Mouse (Mus musculus): Measurements from ENCODE around the gene Padi4. TPM values are rescaled to one million over a fixed set of nuclear protein-coding genes. Genes with fewer than 3 reads are reported as not detected.

Gene Padi4
- polyA plus RNA-seq, 1 experiment, result 1.4 TPM

DNA sequence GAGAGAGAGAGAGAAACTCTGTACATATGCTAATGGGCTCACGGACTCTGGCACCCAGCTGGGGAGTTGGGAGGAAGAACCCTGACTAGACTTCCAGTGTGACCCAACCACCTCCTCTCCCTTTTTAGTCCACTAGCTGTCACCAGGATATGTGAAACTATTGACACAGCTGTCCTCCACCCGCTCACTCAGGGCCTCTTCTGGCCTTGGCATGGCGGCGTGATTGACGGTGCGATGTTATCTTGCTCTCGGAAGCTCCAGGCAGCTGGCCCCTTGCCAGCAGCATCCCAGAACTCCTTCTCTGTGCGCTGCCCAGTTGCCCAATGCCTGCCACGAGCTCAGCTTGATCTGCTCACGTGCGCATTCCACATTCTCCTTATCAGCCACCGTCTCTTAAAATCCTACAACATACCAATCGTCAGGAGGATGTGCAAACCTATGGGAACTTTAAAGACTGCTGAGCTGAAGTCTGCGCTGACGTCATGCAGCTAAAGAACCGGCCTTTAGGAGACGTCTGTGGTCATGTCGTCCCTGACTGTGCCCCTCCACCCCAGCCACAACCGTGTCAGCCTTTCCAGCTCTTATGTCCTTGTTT lies 5.9 kb upstream of the Padi4 start:
- no peaks in the 10 kb centered on the region for H3K79me2 ChIP-seq (ENCODE audit: control insufficient read depth, insufficient read depth)
- no peaks in the 10 kb centered on the region for H3K27me3 ChIP-seq (ENCODE audit: control insufficient read depth, insufficient read depth, insufficient read length)
- H3ac ChIP-seq (ENCODE audit: control insufficient read depth, insufficient read length), result no peak overlapping the region
- no peak overlapping the region for H3K4me3 ChIP-seq
- H3K36me3 ChIP-seq (ENCODE audit: control insufficient read depth, insufficient read depth), result no peaks in the 10 kb centered on the region
- TF ChIP-seq TCF3 (IDR thresholded peaks at IDR 0.05; ENCODE audit: insufficient read length, low read depth) (peak; percentile 61), MYOD1 (IDR thresholded peaks at IDR 0.05; ENCODE audit: control insufficient read depth in 1 of 3, insufficient read length in 2 of 3, low read depth in 2 of 3) (peak; percentile 67 to 97 (median 82)), TCF12 (IDR thresholded peaks at IDR 0.05; ENCODE audit: insufficient read depth, poor library complexity, severe bottlenecking) (peak; percentile 60), MYOG (IDR thresholded peaks at IDR 0.05; ENCODE audit: control insufficient read depth in 1 of 3, insufficient read depth in 1 of 3, insufficient read length in 2 of 3, low read depth in 2 of 3) (peak in 2 of 3 experiments; percentile 30 to 92), POLR2AphosphoS2 (IDR thresholded peaks at IDR 0.05; ENCODE audit: insufficient read length, low read depth) (no peak), REST (IDR thresholded peaks at IDR 0.05; ENCODE audit: insufficient read depth, insufficient read length) (no peak), USF1 (IDR thresholded peaks at IDR 0.05; ENCODE audit: low read depth) (no peak), CEBPB (IDR thresholded peaks at IDR 0.05; ENCODE audit: insufficient read depth, poor library complexity, severe bottlenecking) (0 out of 2 replicates have a peak, but pooled peaks have one; percentile 1)
- no peak overlapping the region for H3K4me2 ChIP-seq (ENCODE audit: low read depth)

DNA sequence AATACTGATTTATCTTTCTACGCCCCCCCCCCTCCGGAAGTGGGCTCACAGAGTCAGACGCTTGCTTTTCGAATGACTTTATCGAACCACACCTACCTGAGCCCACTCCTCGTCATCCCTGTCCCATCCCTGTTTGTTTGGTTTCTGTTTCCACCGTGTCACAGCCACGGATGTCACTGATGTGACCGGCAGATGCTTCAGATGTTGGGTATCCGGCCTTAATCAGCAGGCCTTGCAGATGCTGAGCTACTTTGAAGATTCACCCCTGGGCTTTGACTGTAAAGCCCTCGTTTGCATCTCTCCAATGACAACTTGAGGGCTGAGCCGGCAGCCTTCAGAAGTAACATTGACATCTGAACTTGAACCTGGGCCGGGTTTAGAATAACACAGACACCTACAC lies 2.6 kb upstream of the Padi4 start:
- TF ChIP-seq USF1 (IDR thresholded peaks at IDR 0.05; ENCODE audit: low read depth), result no peak
- TF ChIP-seq SRF (IDR thresholded peaks at IDR 0.05; ENCODE audit: control insufficient read depth, insufficient read length, low read depth), result no peak
- no peak for TF ChIP-seq POLR2A (IDR thresholded peaks at IDR 0.05; ENCODE audit: insufficient read length, low read depth)
- TF ChIP-seq MYOD1 (IDR thresholded peaks at IDR 0.05; ENCODE audit: control insufficient read depth in 1 of 3, insufficient read length in 2 of 3, low read depth in 2 of 3), result no peak
- no peak for TF ChIP-seq TCF12 (IDR thresholded peaks at IDR 0.05; ENCODE audit: insufficient read depth, poor library complexity, severe bottlenecking)
- no peak for TF ChIP-seq CEBPB (IDR thresholded peaks at IDR 0.05; ENCODE audit: insufficient read depth, poor library complexity, severe bottlenecking)
- TF ChIP-seq POLR2AphosphoS2 (IDR thresholded peaks at IDR 0.05; ENCODE audit: insufficient read length, low read depth), result no peak
- TF ChIP-seq MYOG (IDR thresholded peaks at IDR 0.05; ENCODE audit: control insufficient read depth in 1 of 3, insufficient read depth in 1 of 3, insufficient read length in 2 of 3, low read depth in 2 of 3), result no peak
- TF ChIP-seq TCF3 (IDR thresholded peaks at IDR 0.05; ENCODE audit: insufficient read length, low read depth), result no peak
- TF ChIP-seq MAX (IDR thresholded peaks at IDR 0.05; ENCODE audit: low read depth), result no peak
- no peak for TF ChIP-seq E2F4 (IDR thresholded peaks at IDR 0.05; ENCODE audit: insufficient read depth)
- TF ChIP-seq REST (IDR thresholded peaks at IDR 0.05; ENCODE audit: insufficient read depth, insufficient read length), result no peak

DNA sequence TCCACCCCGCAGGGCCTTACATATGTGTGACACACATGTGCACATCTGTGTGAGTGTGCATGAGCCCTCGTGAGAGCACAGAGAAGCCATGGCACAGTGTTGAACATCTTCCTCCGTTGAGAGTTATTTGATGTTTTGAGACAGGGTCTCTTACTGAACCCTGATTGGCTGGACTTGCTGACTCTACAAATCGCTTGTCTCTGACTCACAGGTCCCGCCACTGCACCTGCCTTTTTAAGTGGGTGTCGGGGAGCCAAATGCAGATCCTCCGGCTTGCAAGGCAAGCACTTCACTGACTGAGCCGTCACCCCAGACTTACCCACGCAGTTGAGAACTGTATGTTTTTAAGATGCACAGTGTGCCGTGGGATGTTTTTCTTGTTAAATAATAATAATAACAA lies 1.8 kb upstream of the Padi4 start:
- no peaks in the 10 kb centered on the region for H3K27me3 ChIP-seq (ENCODE audit: control insufficient read depth, insufficient read depth, insufficient read length)
- no peak overlapping the region for H3K4me3 ChIP-seq
- TF ChIP-seq SRF (IDR thresholded peaks at IDR 0.05; ENCODE audit: control insufficient read depth, insufficient read length, low read depth), result no peak
- TF ChIP-seq MYOD1 (IDR thresholded peaks at IDR 0.05; ENCODE audit: control insufficient read depth in 1 of 3, insufficient read length in 2 of 3, low read depth in 2 of 3), result peak in 1 of 3 experiments; percentile 53
- H3K79me2 ChIP-seq (ENCODE audit: control insufficient read depth, insufficient read depth), result no peaks in the 10 kb centered on the region
- H3K4me2 ChIP-seq (ENCODE audit: low read depth), result no peak overlapping the region
- no peaks in the 10 kb centered on the region for H3K36me3 ChIP-seq (ENCODE audit: control insufficient read depth, insufficient read depth)
- H3ac ChIP-seq (ENCODE audit: control insufficient read depth, insufficient read length), result no peak overlapping the region

More for the DNA sequence above, 2.6 kb upstream of the Padi4 start:
- Histone ChIP-seq H3K36me3 (ENCODE audit: control insufficient read depth, insufficient read depth) (no peaks in the 10 kb centered on the region), H3K79me2 (ENCODE audit: control insufficient read depth, insufficient read depth) (no peaks in the 10 kb centered on the region), H3ac (ENCODE audit: control insufficient read depth, insufficient read length) (no peak overlapping the region), H3K27me3 (ENCODE audit: control insufficient read depth, insufficient read depth, insufficient read length) (no peaks in the 10 kb centered on the region), H3K4me3 (no peak overlapping the region), H3K4me2 (ENCODE audit: low read depth) (no peak overlapping the region)

DNA sequence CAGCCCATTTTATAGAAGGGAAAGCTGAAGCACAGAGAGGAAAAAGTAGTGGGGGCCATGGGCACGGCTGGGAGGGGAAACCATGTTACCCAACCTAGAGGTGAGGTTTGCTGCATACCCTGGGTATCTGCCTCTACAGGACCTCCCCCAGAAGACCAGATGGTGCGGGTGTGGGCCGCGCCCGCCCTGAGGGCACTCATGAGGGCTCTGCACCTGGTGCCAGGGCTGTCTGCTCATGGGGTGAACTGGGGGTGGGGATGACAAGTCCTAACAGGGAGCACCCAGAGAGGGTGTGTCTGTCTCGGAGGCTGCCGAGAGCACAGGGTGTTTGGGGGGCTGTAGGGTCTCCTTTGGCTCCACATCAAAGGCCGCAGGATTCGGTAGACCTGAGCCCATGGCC lies 857 bp upstream of the Padi4 start:
- no peak overlapping the region for H3K4me3 ChIP-seq
- no peaks in the 10 kb centered on the region for H3K36me3 ChIP-seq (ENCODE audit: control insufficient read depth, insufficient read depth)
- TF ChIP-seq SRF (IDR thresholded peaks at IDR 0.05; ENCODE audit: control insufficient read depth, insufficient read length, low read depth) (no peak), MYOG (IDR thresholded peaks at IDR 0.05; ENCODE audit: control insufficient read depth in 1 of 3, insufficient read depth in 1 of 3, insufficient read length in 2 of 3, low read depth in 2 of 3) (peak in 2 of 3 experiments; percentile 88 to 94), TCF3 (IDR thresholded peaks at IDR 0.05; ENCODE audit: insufficient read length, low read depth) (peak; percentile 54), MYOD1 (IDR thresholded peaks at IDR 0.05; ENCODE audit: control insufficient read depth in 1 of 3, insufficient read length in 2 of 3, low read depth in 2 of 3) (peak in 2 of 3 experiments; percentile 71 to 95), TCF12 (IDR thresholded peaks at IDR 0.05; ENCODE audit: insufficient read depth, poor library complexity, severe bottlenecking) (peak; percentile 28)
- H3K79me2 ChIP-seq (ENCODE audit: control insufficient read depth, insufficient read depth), result no peaks in the 10 kb centered on the region
- H3ac ChIP-seq (ENCODE audit: control insufficient read depth, insufficient read length), result no peak overlapping the region
- no peak overlapping the region for H3K4me2 ChIP-seq (ENCODE audit: low read depth)
- H3K27me3 ChIP-seq (ENCODE audit: control insufficient read depth, insufficient read depth, insufficient read length), result no peaks in the 10 kb centered on the region

DNA sequence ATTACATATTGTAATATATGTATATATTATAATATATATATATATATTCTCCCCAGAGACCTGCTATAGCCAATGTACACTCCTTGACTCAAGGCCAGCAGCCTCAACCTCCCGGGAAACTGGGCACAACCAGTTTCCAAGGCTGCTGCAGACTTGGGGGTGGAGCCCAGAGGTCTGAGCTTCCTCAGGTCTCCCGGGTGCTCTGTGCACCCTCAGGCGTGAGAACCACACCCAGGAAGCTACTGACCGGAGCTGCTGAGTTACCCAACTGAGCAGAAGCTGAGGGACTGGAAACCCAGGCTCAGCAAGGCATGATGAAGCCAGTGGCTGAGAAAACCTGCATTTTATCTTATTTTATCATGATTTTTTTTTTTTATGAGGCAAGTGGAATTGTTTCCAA lies 2.9 kb downstream of the Padi4 start:
- TF ChIP-seq SRF (IDR thresholded peaks at IDR 0.05; ENCODE audit: control insufficient read depth, insufficient read length, low read depth) (no peak), POLR2A (IDR thresholded peaks at IDR 0.05; ENCODE audit: insufficient read length, low read depth) (no peak), MAX (IDR thresholded peaks at IDR 0.05; ENCODE audit: low read depth) (no peak), MYOD1 (IDR thresholded peaks at IDR 0.05; ENCODE audit: control insufficient read depth in 1 of 3, insufficient read length in 2 of 3, low read depth in 2 of 3) (no peak), POLR2AphosphoS2 (IDR thresholded peaks at IDR 0.05; ENCODE audit: insufficient read length, low read depth) (no peak), MYOG (IDR thresholded peaks at IDR 0.05; ENCODE audit: control insufficient read depth in 1 of 3, insufficient read depth in 1 of 3, insufficient read length in 2 of 3, low read depth in 2 of 3) (no peak), TCF12 (IDR thresholded peaks at IDR 0.05; ENCODE audit: insufficient read depth, poor library complexity, severe bottlenecking) (no peak)
- Histone ChIP-seq H3K4me2 (ENCODE audit: low read depth) (peak overlapping the region; percentile 45), H3K79me2 (ENCODE audit: control insufficient read depth, insufficient read depth) (no peaks in the 10 kb centered on the region), H3K27me3 (ENCODE audit: control insufficient read depth, insufficient read depth, insufficient read length) (no peaks in the 10 kb centered on the region), H3ac (ENCODE audit: control insufficient read depth, insufficient read length) (no peak overlapping the region), H3K36me3 (ENCODE audit: control insufficient read depth, insufficient read depth) (no peaks in the 10 kb centered on the region), H3K4me3 (peak overlapping the region; percentile 18)

Data from myocyte (in vitro differentiated cells).